Mouse (Mus musculus): Measurements from ENCODE around the gene Pyroxd2. TPM values are rescaled to one million over a fixed set of nuclear protein-coding genes. Genes with fewer than 3 reads are reported as not detected.

The Pyroxd2 gene
- polyA plus RNA-seq, 1 experiment from 2014 or later: 13.8 TPM

GRCm38 (mm10) chr19:42717668-42718067 is 34.9 kb downstream of the Pyroxd2 start:
- Histone ChIP-seq H3K4me2 (replicated peaks; ENCODE audit: low read depth) (no peak overlapping the region), H3K27ac (ENCODE audit: low read depth, low read length) (no peak overlapping the region), H3K4me1 (replicated peaks; ENCODE audit: control insufficient read depth, insufficient read depth, low read length) (0 out of 2 replicates have a peak, but pooled peaks cover 4% of the 10 kb centered on the region), H3K4me3 (ENCODE audit: low read depth, low read length) (no peak overlapping the region), H3K9me3 (ENCODE audit: control insufficient read depth) (no peaks in the 10 kb centered on the region), H3K27me3 (replicated peaks; ENCODE audit: control insufficient read depth, insufficient read depth, low read length) (no peaks in the 10 kb centered on the region), H3K9ac (ENCODE audit: low read depth, low read length) (no peak overlapping the region), H3K36me3 (ENCODE audit: control insufficient read depth, insufficient read depth) (no peaks in the 10 kb centered on the region)
- 54% methylated on average over 5 of the region's 5 CpGs for WGBS
- no peak for TF ChIP-seq CTCF (IDR thresholded peaks at IDR 0.05; ENCODE audit: low read depth)
- ATAC-seq: no peak

- H3K4me1 ChIP-seq (replicated peaks; ENCODE audit: control insufficient read depth, insufficient read depth, low read length): no peaks in the 10 kb centered on the region
- no peak for ATAC-seq
- H3K27ac ChIP-seq (ENCODE audit: low read depth, low read length): no peak overlapping the region
- H3K27me3 ChIP-seq (replicated peaks; ENCODE audit: control insufficient read depth, insufficient read depth, low read length): no peaks in the 10 kb centered on the region
- TF ChIP-seq CTCF (IDR thresholded peaks at IDR 0.05; ENCODE audit: low read depth): no peak
- H3K4me2 ChIP-seq (replicated peaks; ENCODE audit: low read depth): no peak overlapping the region
- no peaks in the 10 kb centered on the region for H3K36me3 ChIP-seq (ENCODE audit: control insufficient read depth, insufficient read depth)
- no peak overlapping the region for H3K4me3 ChIP-seq (ENCODE audit: low read depth, low read length)
- 69% methylated on average over 7 of the region's 7 CpGs for whole genome bisulfite sequencing
- no peak overlapping the region for H3K9ac ChIP-seq (ENCODE audit: low read depth, low read length)
- H3K9me3 ChIP-seq (ENCODE audit: control insufficient read depth): no peaks in the 10 kb centered on the region
Observed at GRCm38 (mm10) chr19:42716507-42716906, 36.1 kb downstream of the Pyroxd2 start.

GRCm38 (mm10) chr19:42713770-42714169 is 38.8 kb downstream of the Pyroxd2 start:
- H3K4me1 ChIP-seq (replicated peaks; ENCODE audit: control insufficient read depth, insufficient read depth, low read length): no peaks in the 10 kb centered on the region
- no peaks in the 10 kb centered on the region for H3K9me3 ChIP-seq (ENCODE audit: control insufficient read depth)
- 80% methylated on average over 9 of the region's 9 CpGs for WGBS
- no peak for ATAC-seq
- no peak for TF ChIP-seq CTCF (IDR thresholded peaks at IDR 0.05; ENCODE audit: low read depth)
- H3K4me2 ChIP-seq (replicated peaks; ENCODE audit: low read depth): no peak overlapping the region
- no peaks in the 10 kb centered on the region for H3K27me3 ChIP-seq (replicated peaks; ENCODE audit: control insufficient read depth, insufficient read depth, low read length)
- H3K9ac ChIP-seq (ENCODE audit: low read depth, low read length): no peak overlapping the region
- no peaks in the 10 kb centered on the region for H3K36me3 ChIP-seq (ENCODE audit: control insufficient read depth, insufficient read depth)
- no peak overlapping the region for H3K27ac ChIP-seq (ENCODE audit: low read depth, low read length)
- no peak overlapping the region for H3K4me3 ChIP-seq (ENCODE audit: low read depth, low read length)

GRCm38 (mm10) chr19:42699426-42699825 is 53.1 kb downstream of the Pyroxd2 start:
- 92% methylated on average over 7 of the region's 10 CpGs for WGBS
- H3K4me2 ChIP-seq (replicated peaks; ENCODE audit: low read depth): no peak overlapping the region
- no peak overlapping the region for H3K9ac ChIP-seq (ENCODE audit: low read depth, low read length)
- no peak for ATAC-seq
- no peaks in the 10 kb centered on the region for H3K9me3 ChIP-seq (ENCODE audit: control insufficient read depth)
- H3K27ac ChIP-seq (ENCODE audit: low read depth, low read length): no peak overlapping the region
- H3K4me1 ChIP-seq (replicated peaks; ENCODE audit: control insufficient read depth, insufficient read depth, low read length): no peaks in the 10 kb centered on the region
- no peak overlapping the region for H3K4me3 ChIP-seq (ENCODE audit: low read depth, low read length)
- no peaks in the 10 kb centered on the region for H3K27me3 ChIP-seq (replicated peaks; ENCODE audit: control insufficient read depth, insufficient read depth, low read length)
- TF ChIP-seq CTCF (IDR thresholded peaks at IDR 0.05; ENCODE audit: low read depth): no peak
- no peaks in the 10 kb centered on the region for H3K36me3 ChIP-seq (ENCODE audit: control insufficient read depth, insufficient read depth)

GRCm38 (mm10) chr19:42698576-42698975 is 54.0 kb downstream of the Pyroxd2 start:
- no peak overlapping the region for H3K4me2 ChIP-seq (replicated peaks; ENCODE audit: low read depth)
- no peak for TF ChIP-seq CTCF (IDR thresholded peaks at IDR 0.05; ENCODE audit: low read depth)
- no peak for ATAC-seq
- no peaks in the 10 kb centered on the region for H3K27me3 ChIP-seq (replicated peaks; ENCODE audit: control insufficient read depth, insufficient read depth, low read length)
- no peak overlapping the region for H3K9ac ChIP-seq (ENCODE audit: low read depth, low read length)
- WGBS: 83% methylated on average over 2 of the region's 2 CpGs
- H3K9me3 ChIP-seq (ENCODE audit: control insufficient read depth): no peaks in the 10 kb centered on the region
- H3K36me3 ChIP-seq (ENCODE audit: control insufficient read depth, insufficient read depth): no peaks in the 10 kb centered on the region
- H3K27ac ChIP-seq (ENCODE audit: low read depth, low read length): no peak overlapping the region
- H3K4me1 ChIP-seq (replicated peaks; ENCODE audit: control insufficient read depth, insufficient read depth, low read length): no peaks in the 10 kb centered on the region
- H3K4me3 ChIP-seq (ENCODE audit: low read depth, low read length): no peak overlapping the region

- H3K27me3 ChIP-seq (replicated peaks; ENCODE audit: control insufficient read depth, insufficient read depth, low read length): no peaks in the 10 kb centered on the region
- H3K36me3 ChIP-seq (ENCODE audit: control insufficient read depth, insufficient read depth): no peaks in the 10 kb centered on the region
- no peak overlapping the region for H3K9ac ChIP-seq (ENCODE audit: low read depth, low read length)
- TF ChIP-seq CTCF (IDR thresholded peaks at IDR 0.05; ENCODE audit: low read depth): no peak
- no peak overlapping the region for H3K4me2 ChIP-seq (replicated peaks; ENCODE audit: low read depth)
- no peak overlapping the region for H3K27ac ChIP-seq (ENCODE audit: low read depth, low read length)
- H3K9me3 ChIP-seq (ENCODE audit: control insufficient read depth): no peaks in the 10 kb centered on the region
- H3K4me3 ChIP-seq (ENCODE audit: low read depth, low read length): no peak overlapping the region
- H3K4me1 ChIP-seq (replicated peaks; ENCODE audit: control insufficient read depth, insufficient read depth, low read length): no peaks in the 10 kb centered on the region
- ATAC-seq: no peak
- WGBS: 56% methylated on average over 6 of the region's 6 CpGs
Observed at GRCm38 (mm10) chr19:42697336-42697735, 55.2 kb downstream of the Pyroxd2 start.

- 83% methylated on average over 1 of the region's 1 CpGs for WGBS
- Histone ChIP-seq H3K36me3 (ENCODE audit: control insufficient read depth, insufficient read depth) (no peaks in the 10 kb centered on the region), H3K27me3 (replicated peaks; ENCODE audit: control insufficient read depth, insufficient read depth, low read length) (no peaks in the 10 kb centered on the region), H3K9ac (ENCODE audit: low read depth, low read length) (no peak overlapping the region), H3K4me3 (ENCODE audit: low read depth, low read length) (no peak overlapping the region), H3K4me1 (replicated peaks; ENCODE audit: control insufficient read depth, insufficient read depth, low read length) (0 out of 2 replicates have a peak, but pooled peaks cover 2% of the 10 kb centered on the region), H3K9me3 (ENCODE audit: control insufficient read depth) (no peaks in the 10 kb centered on the region), H3K4me2 (replicated peaks; ENCODE audit: low read depth) (no peak overlapping the region), H3K27ac (ENCODE audit: low read depth, low read length) (no peak overlapping the region)
- no peak for TF ChIP-seq CTCF (IDR thresholded peaks at IDR 0.05; ENCODE audit: low read depth)
- no peak for ATAC-seq
Observed at GRCm38 (mm10) chr19:42690256-42690655, 62.3 kb downstream of the Pyroxd2 start.

Data from intestine, postnatal 0 days (tissue).